Mouse (Mus musculus) heart, adult 2 months (tissue): ENCODE data around the gene Trmt2a. TPM values are rescaled to one million over a fixed set of nuclear protein-coding genes. Genes with fewer than 3 reads are reported as not detected.
A peak's percentile ranks its signal among the peaks of the same experiment; 100 is the strongest.

Source experiments
- DNase-seq, 2 experiments: peaks; one replicate each; pipeline ENCODE4 v3.0.0; 2021
- H3K27ac ChIP-seq: fragments of 200-600 bp; 2 replicates; pipeline ENCODE4 v1.8.1; 2022
- H3K27me3 ChIP-seq: fragments of 200-500 bp; 2 replicates; pipeline ENCODE4 v1.6.1; 2012; ENCODE audit warnings: mild to moderate bottlenecking, low read length, inconsistent platforms, mixed read lengths; ENCODE audit not compliant: control insufficient read depth, insufficient read depth
- H3K36me3 ChIP-seq: fragments of 200-500 bp; 2 replicates; pipeline ENCODE4 v1.6.1; 2012; ENCODE audit warnings: low read length, inconsistent platforms; ENCODE audit not compliant: control insufficient read depth, insufficient read depth
- H3K4me1 ChIP-seq: fragments of 200-500 bp; 2 replicates; pipeline ENCODE4 v1.6.1; 2011; ENCODE audit warnings: low read length; ENCODE audit not compliant: control insufficient read depth, insufficient read depth
- H3K4me3 ChIP-seq: fragments of 200-600 bp; 2 replicates; pipeline ENCODE4 v1.8.1; 2022
- H3K79me2 ChIP-seq: fragments of 200-500 bp; replicated peaks from 2 replicates; pipeline ENCODE4 v1.6.1; 2012; ENCODE audit warnings: mild to moderate bottlenecking, inconsistent platforms, low read length, moderate library complexity, mixed read lengths; ENCODE audit not compliant: control insufficient read depth, insufficient read depth
- H3K9ac ChIP-seq: fragments of 200-500 bp; 2 replicates; pipeline ENCODE4 v1.6.1; 2012; ENCODE audit warnings: low read depth, mild to moderate bottlenecking, control low read depth, inconsistent platforms, low read length, mixed read lengths
- CTCF ChIP-seq: fragments of 200-600 bp; IDR thresholded peaks from 2 replicates; pipeline ENCODE4 v1.8.1; 2022; ENCODE audit warnings: antibody characterized with exemption, mild to moderate bottlenecking, moderate library complexity
- EP300 ChIP-seq: fragments of 200-500 bp; IDR thresholded peaks from 2 replicates; pipeline ENCODE4 v1.6.1; 2011; ENCODE audit warnings: low read depth, low read length, control low read depth; ENCODE audit not compliant: insufficient read depth
- POLR2A ChIP-seq: fragments of 200-500 bp; IDR thresholded peaks from 2 replicates; pipeline ENCODE4 v1.6.1; 2011; ENCODE audit warnings: mild to moderate bottlenecking, low read depth, low read length, control low read depth; ENCODE audit not compliant: insufficient read depth
- WGBS: fragments of 180-500 bp; shearing (Covaris S2); methylation state at CpG from one replicate; pipeline ENCODE4 v1.1.7; 2018; 5-methylcytosine and 5-hydroxymethylcytosine counted together
- intact Hi-C: fragments of 180-260 bp; cut with DNase I; formaldehyde crosslinking; loops from one replicate; pipeline ENCODE4 v1.15.1; 2025
- polyA plus RNA-seq: library from polyadenylated mRNA; depleted of rRNA; stranded (reverse); fragments of >200 nt; gene quantifications from 2 replicates; pipeline ENCODE4 v1.2.3, GENCODE M21; 2012
- total RNA-seq, 2 experiments: library from RNA; stranded (reverse); gene quantifications; 2 replicates each; pipeline ENCODE4 v1.2.3; 2021

The Trmt2a gene
- total and polyA plus RNA-seq, 3 experiments, result 19.6 to 26.8 (median 19.8) TPM

DNA sequence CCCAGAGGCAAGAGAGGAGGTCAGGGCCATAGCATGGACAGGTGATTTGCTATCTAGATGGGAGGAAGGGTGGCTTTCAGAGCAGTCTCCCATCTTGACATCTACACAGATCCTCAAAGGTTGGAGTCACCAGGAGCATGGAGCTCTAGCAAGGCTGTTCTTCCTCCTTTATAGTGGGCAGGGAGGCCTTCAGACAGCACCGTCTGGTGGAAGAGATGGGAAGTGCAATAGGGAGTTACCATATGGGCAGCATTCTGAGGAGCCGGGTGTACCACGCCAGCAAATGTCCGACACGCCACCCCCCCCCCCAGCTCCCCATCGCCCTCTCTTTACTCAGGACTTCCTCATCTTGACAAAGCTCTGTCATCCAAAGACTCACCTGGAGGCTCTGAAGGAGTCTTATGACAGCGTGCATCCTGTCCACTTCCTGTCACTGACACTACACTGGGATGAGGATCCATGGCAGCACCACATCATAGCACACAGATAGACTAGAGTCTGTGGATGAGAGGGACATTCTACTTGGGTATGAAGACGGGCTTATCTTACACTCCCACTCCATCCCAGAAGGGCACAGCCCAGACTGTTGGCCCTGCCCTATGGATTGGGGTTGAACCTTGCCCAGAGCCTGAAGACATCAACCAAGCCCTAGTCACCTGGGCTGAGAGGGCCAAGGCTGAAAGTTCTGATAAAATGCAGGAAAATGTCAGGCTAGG is 37.6 kb upstream of the Trmt2a start:
- intact Hi-C loops, result loop anchor here (1.0 to 5.0 kb wide), 4 partner anchors 38 to 158 kb away; partner anchors contain the start of genes Dgcr6 and Rtn4r
- WGBS, result 17% methylated on average over 8 of the region's 8 CpGs
- no peak overlapping the region for H3K9ac ChIP-seq
- no peaks in the 10 kb centered on the region for H3K79me2 ChIP-seq
- peak in 1 of 2 experiments; percentile 48 for DNase-seq
- H3K27me3 ChIP-seq, result no peaks in the 10 kb centered on the region
- no peaks in the 10 kb centered on the region for H3K4me1 ChIP-seq
- H3K27ac ChIP-seq, result no peak overlapping the region
- H3K4me3 ChIP-seq, result no peak overlapping the region
- no peaks in the 10 kb centered on the region for H3K36me3 ChIP-seq
- TF ChIP-seq CTCF (peak; percentile 83), EP300 (no peak)

DNA sequence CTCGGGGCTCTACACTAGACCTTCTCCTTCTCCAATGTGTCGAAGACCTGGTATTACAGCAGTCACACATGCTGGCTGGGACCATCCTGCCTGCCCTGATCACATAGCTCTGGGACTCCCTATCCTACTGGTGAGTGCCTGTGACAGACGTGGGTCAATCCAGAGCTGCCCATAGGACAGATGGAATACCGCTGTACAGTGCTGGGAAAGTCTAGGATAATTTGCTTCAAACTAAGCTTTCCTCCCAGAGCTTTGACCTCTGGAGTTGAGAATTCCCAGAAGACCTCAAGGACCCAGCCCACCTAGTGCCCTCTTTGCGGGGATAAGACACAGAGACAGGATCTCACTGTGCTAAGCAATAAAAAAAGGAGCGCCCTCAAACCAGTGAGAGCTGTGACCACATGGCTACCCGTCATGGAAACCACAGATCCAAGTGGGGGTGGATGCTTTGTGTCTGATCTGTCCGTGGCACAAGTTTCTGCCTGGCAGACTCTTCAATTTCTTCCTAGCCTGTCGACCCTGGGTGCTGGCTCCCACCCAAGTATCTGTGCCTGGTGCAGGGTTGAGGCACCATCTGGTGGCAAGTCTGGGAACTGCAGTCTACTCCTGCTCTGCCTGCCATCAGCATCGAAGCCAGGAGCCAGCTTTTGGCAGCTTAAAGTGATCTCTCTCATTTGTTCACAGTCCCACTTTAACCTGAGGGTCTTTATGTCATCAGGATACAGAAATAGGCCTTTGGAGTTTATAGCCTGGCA is 36.9 kb upstream of the Trmt2a start:
- no peaks in the 10 kb centered on the region for H3K79me2 ChIP-seq
- 42% methylated on average over 10 of the region's 10 CpGs for WGBS
- TF ChIP-seq EP300 (peak; percentile 81; the same call in 1 of the 2 replicates), CTCF (no peak)
- peak; percentile 77 to 89 for DNase-seq
- no peak overlapping the region for H3K27ac ChIP-seq
- H3K36me3 ChIP-seq, result no peaks in the 10 kb centered on the region
- H3K4me3 ChIP-seq, result no peak overlapping the region
- no peak overlapping the region for H3K9ac ChIP-seq
- intact Hi-C loops, result loop anchor here (1.0 to 5.0 kb wide), 4 partner anchors 39 to 159 kb away; partner anchors contain the start of genes Dgcr6 and Rtn4r
- no peaks in the 10 kb centered on the region for H3K27me3 ChIP-seq
- H3K4me1 ChIP-seq, result no peaks in the 10 kb centered on the region

DNA sequence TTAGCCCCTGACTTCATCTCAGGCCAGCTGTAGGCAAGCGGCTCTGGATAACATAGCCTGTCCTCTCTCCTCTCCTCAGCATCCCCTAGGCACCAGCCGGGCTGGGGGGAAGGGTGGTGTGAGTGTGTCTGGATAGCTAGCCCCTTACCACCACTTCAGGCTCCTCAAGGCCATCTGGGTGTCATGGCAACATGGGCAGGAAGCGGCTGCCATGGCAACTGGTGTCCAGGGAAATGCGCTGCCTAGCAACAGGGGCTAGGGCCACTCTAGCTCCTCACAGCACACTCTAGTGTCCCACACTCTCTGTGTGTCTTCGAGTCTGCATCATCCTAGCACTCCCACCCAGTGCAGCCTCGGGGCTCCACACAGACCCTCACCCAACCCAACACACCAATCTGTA is 34.8 kb upstream of the Trmt2a start:
- no peaks in the 10 kb centered on the region for H3K79me2 ChIP-seq
- no peaks in the 10 kb centered on the region for H3K27me3 ChIP-seq
- intact Hi-C loops, result loop anchor here (5.0 kb wide), 1 partner anchor 86 kb away; the partner anchor contains the start of gene Rtn4r
- DNase-seq, result no peak
- H3K27ac ChIP-seq, result no peak overlapping the region
- no peaks in the 10 kb centered on the region for H3K36me3 ChIP-seq
- TF ChIP-seq EP300, result no peak
- TF ChIP-seq POLR2A, result no peak
- no peak for TF ChIP-seq CTCF
- 68% methylated on average over 6 of the region's 6 CpGs for WGBS
- H3K4me3 ChIP-seq, result no peak overlapping the region
- H3K4me1 ChIP-seq, result no peaks in the 10 kb centered on the region
- H3K9ac ChIP-seq, result no peak overlapping the region

DNA sequence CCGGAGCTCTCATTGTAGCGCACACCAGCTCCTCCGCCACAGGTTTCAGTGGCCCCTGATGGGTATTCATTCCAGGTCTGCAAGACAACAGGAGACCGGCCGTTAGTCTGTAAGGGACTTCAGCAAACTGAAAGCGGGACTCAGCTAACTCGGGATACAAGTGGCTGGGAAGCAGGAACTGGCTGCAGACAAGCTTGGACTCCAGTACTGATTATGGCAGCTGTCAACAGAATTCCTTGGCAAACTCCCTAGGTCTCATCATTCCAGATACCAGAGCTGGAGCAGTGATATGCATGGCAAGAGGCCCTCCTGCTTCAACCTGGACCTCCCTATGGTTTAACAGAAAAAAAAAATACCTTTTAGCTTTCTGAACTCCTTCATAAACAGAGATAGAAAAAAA is 33.6 kb upstream of the Trmt2a start:
- Histone ChIP-seq H3K4me1 (no peaks in the 10 kb centered on the region), H3K9ac (0 out of 2 replicates have a peak overlapping the region, but pooled peaks have one; percentile 8), H3K27me3 (no peaks in the 10 kb centered on the region), H3K79me2 (no peaks in the 10 kb centered on the region), H3K4me3 (no peak overlapping the region), H3K27ac (no peak overlapping the region), H3K36me3 (no peaks in the 10 kb centered on the region)
- intact Hi-C loops, result loop anchor here (5.0 kb wide), 1 partner anchor 88 kb away; the partner anchor contains the start of gene Rtn4r
- no peak for TF ChIP-seq CTCF
- TF ChIP-seq EP300, result no peak
- no peak for TF ChIP-seq POLR2A
- no peak for DNase-seq
- 33% methylated on average over 7 of the region's 7 CpGs for WGBS

DNA sequence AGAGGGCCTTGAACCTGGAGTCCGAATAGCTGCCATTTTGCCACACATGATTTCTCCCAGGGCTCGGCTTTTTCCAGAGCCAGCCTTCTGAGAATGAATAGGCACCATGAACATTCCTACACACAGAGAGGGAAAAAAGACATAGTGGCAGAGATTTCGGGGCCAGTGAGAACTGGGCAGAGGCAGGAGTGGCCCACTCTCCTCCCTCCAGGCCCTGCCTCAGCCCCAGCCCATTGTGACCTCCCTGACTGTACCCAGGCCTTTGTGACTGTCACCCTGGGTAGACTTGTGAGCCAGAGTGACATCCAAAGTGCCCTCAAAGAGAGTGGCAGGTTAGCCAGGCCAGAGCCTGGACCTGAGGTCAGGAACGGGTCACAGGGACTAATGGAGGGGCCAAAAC is 30.9 kb upstream of the Trmt2a start, which contains the start of gene Ccdc188:
Gene Ccdc188 (plus strand): TSS at position 301 of the 400 bp plus-strand sequence.
- Histone ChIP-seq H3K4me3 (no peak within 1 kb of the TSS), H3K36me3 (no peaks in the 10 kb centered on the region), H3K27me3 (no peaks in the 10 kb centered on the region), H3K4me1 (no peaks in the 10 kb centered on the region), H3K27ac (no peak within 1 kb of the TSS), H3K79me2 (no peaks in the 10 kb centered on the region), H3K9ac (no peak within 1 kb of the TSS)
- TF ChIP-seq POLR2A (no peak), CTCF (no peak), EP300 (no peak)
- 90% methylated on average over 4 of the region's 4 CpGs for WGBS
- no peak for DNase-seq
- intact Hi-C loops, result no loop called here

DNA sequence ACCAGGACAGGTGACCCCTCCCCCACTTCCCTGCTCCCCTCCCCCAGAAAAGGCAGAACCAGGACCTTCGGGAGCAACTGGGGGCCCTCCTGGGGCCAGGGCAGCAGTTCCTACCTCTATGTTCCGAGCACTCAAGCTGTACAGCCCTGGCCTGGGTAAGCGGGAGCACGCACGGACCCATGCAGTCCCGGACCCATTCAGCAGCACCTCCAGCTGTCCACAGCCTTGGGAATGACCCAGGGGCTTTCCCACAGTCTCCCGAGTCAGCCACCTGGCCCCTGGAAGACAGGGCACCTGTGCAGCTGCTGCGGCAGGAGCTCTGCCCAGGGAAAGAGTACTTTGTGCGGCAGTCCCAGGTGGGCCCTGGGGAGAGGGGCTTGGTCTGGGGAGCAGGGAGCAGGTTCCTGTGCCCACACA is 29.9 kb upstream of the Trmt2a start:
- Histone ChIP-seq H3K79me2 (no peaks in the 10 kb centered on the region), H3K27ac (no peak overlapping the region), H3K36me3 (no peaks in the 10 kb centered on the region), H3K27me3 (no peaks in the 10 kb centered on the region), H3K4me3 (no peak overlapping the region), H3K9ac (no peak overlapping the region), H3K4me1 (no peaks in the 10 kb centered on the region)
- no peak for TF ChIP-seq EP300
- no peak for TF ChIP-seq POLR2A
- no peak for TF ChIP-seq CTCF
- WGBS, result 69% methylated on average over 9 of the region's 9 CpGs
- no peak for DNase-seq
- intact Hi-C loops, result no loop called here
